Mouse (Mus musculus): ENCODE measurements at regions not wholly inside any gene's neighbourhood (a gene's known extent, or its start where the extent isn't known, plus 50 kb on each side); places are given as distances from the start of the nearest gene placed in this dataset.

DNA sequence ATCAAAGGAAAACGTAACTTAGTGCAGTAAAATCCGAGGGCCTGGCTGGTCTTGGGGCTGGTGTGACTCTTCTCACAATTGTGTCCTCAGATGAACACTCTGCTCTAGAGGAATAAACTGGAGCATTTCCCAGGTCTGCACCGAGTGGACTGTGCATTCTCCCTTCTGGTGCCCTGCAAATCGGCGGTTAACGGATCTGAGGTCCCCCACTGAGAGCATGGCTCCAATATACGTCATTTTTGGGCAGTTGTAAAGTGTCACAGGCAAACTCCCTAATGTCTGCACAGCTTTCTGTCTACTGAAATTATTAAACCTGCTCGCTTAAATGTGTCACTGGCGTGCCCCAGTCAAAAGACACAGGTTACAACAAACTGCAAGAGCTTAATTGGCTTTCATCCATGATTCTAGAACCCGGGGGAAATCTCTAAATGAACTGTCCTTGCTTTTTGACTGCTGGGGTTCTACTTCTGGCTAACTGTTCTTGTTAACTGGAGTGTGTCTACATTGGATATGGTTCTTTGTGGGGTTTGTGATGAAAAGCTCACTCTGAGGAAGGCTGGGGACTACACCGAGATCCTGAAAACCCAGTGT, 93.7 kb upstream of the Gm47985 start:
- DNase-seq = no peak

- DNase-seq = no peak
These were observed 90.3 kb upstream of the Gm47985 start for GRCm38 (mm10) chr1:151092035-151092434.

DNA sequence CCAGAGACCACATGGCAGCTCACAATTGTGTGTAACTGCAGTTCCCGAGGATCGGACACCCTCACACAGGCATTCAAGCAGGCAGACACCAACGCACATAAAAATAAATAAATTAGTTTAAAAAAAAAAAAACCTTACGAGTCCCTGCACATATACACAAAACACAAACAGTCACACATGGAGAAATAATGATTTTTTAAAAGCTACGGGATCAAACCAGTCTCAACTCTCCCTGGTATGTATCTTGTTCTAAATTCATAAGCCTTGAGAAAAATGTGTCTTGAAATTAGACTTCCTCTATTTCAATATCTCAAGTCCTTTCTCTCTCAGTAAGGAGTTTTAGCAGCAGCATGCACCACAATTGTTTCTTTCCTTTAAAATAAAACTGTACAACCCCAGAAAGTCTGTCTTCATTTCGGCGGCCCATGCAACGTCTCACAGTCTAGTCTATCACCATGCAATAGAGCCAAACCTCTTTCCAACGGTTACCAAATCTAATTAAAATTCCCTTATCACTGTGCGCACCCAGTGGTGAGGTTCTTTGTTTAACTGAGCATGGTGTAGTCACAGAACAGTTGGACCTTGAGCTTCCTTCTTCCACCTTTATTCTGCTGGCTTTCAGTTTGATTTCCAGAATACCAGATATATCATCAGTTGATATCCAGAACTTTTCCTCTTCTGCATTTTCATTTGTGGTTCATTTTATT, 86.8 kb upstream of the Gm47985 start:
- no peak for DNase-seq

GRCm38 (mm10) chr1:151096079-151096478, 86.3 kb upstream of the Gm47985 start:
- DNase-seq = peak; percentile 27 to 57

GRCm38 (mm10) chr1:151097506-151097905, 84.8 kb upstream of the Gm47985 start:
- DNase-seq = no peak

DNA sequence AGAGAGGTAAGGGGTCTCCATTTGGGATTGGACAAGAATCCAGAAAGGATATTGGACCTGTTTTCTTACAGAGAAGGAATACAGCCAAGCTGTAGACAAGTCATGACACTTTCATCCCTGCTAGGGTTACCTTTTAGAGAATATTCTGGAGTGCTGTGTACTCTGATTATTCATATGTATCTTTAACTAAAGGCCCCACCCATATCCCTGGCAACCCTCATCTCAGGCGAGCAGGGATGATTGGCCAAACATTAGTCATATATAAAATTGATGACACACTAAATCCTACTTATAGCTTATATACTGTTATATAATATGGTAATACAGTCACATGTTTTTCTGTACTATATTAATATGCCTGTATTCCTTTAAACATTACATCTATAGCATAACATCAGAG, 83.6 kb upstream of the Gm47985 start:
- DNase-seq = no peak

- no peak for DNase-seq
These were observed 81.5 kb upstream of the Gm47985 start for GRCm38 (mm10) chr1:151100565-151101483.

GRCm38 (mm10) chr1:151101516-151101915, 80.8 kb upstream of the Gm47985 start:
- no peak for DNase-seq

GRCm38 (mm10) chr1:151102061-151102460, 80.3 kb upstream of the Gm47985 start:
- DNase-seq = no peak

- DNase-seq = no peak
These were observed 79.5 kb upstream of the Gm47985 start for GRCm38 (mm10) chr1:151102646-151103391.

DNA sequence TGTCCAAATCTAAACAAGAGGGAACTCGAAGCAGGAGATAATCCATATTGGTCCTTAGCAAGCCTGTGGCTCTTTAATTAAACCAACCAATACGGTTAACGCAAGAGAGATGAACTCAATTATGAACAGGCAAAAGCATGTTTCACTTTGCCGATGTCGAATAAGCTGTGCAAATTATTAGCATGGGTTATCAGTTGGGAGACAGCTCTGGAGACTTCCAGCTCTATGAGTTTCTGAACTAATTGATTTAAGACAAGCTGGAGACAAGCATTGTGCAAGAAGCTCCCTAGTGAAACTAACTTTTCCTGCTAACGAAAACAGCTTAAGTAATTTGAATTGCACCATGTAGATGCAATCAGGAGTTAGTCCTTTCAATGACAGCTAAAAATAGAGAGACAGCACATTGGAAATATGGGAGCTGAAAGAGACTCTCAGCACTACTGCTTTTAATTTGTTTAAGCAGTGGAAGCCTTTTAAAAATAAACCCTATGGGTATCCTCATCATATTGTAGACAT, 78.8 kb upstream of the Gm47985 start:
- DNase-seq = no peak

GRCm38 (mm10) chr1:151104346-151104745, 78.0 kb upstream of the Gm47985 start:
- DNase-seq = no peak

DNA sequence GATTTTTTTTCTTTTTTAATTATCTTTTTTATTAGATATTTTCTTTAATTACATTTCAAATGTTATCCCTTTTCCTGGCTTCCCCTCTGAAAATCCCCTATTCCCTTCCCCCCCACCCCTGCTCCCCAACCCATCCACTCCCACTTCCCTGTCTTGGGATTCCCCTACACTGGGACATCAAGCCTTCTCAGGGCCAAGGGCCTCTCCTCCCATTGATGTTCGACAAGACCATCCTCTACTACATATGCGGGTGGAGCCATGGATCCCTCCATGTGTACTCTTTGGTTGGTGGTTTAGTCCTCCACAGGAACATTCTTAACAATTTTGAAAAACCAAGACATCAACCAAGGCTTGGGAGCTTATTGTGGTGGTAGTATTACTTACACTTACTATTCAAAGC, 77.5 kb upstream of the Gm47985 start:
- no peak for DNase-seq

GRCm38 (mm10) chr1:151105251-151105650, 77.1 kb upstream of the Gm47985 start:
- DNase-seq = no peak

GRCm38 (mm10) chr1:151107401-151107800, 74.9 kb upstream of the Gm47985 start:
- DNase-seq = no peak

DNA sequence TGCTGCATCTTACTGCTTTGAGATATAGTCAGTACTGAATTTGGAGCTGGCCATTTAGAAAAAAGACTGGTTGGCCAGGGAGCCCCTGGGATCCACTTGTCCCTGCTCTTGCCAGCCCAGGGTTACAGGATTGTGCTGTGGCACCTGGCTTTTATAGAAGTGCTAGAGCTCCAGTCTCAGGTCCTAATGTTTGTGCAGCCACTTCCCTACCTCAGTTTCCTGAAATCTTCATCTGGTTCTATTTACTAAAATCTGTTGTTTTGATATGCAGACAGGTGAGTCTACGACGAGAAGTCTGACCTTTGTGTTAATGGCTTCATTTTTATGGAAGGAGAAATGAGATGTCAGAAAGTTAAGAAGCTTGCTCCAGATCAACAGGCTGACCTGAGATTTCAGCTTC, 73.0 kb upstream of the Gm47985 start:
- no peak for DNase-seq

DNA sequence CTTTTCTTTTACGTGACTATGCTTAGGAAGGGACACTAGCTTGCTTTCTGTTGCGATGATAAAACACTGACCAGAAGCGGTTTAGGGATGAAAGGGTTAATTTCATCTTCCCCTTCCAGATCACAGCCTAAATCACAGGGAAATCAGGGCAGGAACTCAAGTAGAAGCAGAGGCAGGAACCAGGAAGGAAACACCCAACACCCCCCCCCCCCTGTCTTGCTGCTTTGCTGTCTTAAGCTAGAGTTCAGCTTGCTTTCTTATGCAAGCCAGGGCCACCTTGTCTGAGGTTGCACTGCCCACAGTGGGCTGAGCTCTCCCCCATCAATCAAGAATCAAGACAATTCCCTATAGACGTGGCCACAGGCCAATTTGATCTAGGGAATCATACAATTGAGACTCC, 71.9 kb upstream of the Gm47985 start:
- DNase-seq = no peak

GRCm38 (mm10) chr1:151111683-151112082, 70.7 kb upstream of the Gm47985 start:
- DNase-seq = no peak

DNA sequence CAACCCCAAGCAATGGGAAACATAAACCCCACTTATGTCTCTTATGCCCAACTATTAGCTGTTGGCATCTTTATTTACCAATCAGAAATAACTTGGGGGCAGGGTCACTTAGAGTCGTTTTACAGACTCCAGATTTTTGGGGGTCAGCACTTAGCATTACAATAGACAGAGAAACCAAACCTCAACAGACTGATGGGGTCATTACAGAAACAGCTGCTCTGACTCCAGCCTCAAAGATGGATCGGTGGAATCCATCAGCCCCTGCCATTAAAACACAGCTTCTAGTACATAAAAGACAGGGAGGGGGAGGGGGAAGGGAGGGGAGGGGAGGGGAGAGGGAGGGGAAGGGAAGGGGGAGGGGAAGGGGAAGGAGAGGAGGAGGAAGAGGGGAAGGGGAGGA, 69.9 kb upstream of the Gm47985 start:
- DNase-seq = no peak

- DNase-seq = no peak
These were observed 69.1 kb upstream of the Gm47985 start for GRCm38 (mm10) chr1:151113199-151113598.

- no peak for DNase-seq
These were observed 63.8 kb upstream of the Gm47985 start for GRCm38 (mm10) chr1:151118530-151118929.

DNA sequence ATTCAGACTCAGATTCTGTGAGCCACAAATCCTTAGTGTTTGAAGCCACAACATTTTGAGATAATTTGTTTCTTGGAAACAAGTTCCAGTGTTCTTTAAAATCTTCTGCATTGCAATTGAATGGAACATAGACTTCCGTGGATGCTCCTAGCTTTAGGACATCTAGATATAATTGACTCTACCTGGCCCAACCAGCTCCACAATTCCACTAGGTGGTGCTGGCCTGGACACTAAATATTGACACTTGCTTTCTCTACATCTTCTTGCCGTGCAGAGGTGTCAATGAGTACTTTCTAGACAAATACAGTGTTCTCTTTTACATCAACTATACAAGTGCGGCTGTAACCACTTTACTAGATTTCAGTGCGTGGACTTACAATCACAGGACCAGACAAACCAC, 63.4 kb upstream of the Gm47985 start:
- DNase-seq = no peak

GRCm38 (mm10) chr1:151119566-151119965, 62.8 kb upstream of the Gm47985 start:
- no peak for DNase-seq
